Mouse (Mus musculus) erythroblast, embryonic 14.5 days (primary cell): ENCODE measurements at regions not wholly inside any gene's neighbourhood (a gene's known extent, or its start where the extent isn't known, plus 50 kb on each side); places are given as distances from the start of the nearest gene placed in this dataset.

Experiments used
- H3K27me3 ChIP-seq: 2 replicates; pipeline ENCODE4 v1.6.1; 2012; ENCODE audit warnings: inconsistent platforms; ENCODE audit not compliant: control insufficient read depth
- H3K36me3 ChIP-seq: 2 replicates; pipeline ENCODE4 v1.6.1; 2012; ENCODE audit warnings: mild to moderate bottlenecking, inconsistent platforms; ENCODE audit not compliant: control insufficient read depth
- H3K4me1 ChIP-seq: 2 replicates; pipeline ENCODE4 v1.6.1; 2012; ENCODE audit warnings: inconsistent platforms; ENCODE audit not compliant: control insufficient read depth
- H3K4me3 ChIP-seq: replicated peaks from 2 replicates; pipeline ENCODE3; 2012; ENCODE audit warnings: moderate library complexity, mild to moderate bottlenecking, inconsistent platforms
- H3K9me3 ChIP-seq: 2 replicates; pipeline ENCODE4 v1.6.1; 2012; ENCODE audit warnings: low read length, inconsistent platforms, mixed read lengths; ENCODE audit not compliant: control insufficient read depth
- GATA1 ChIP-seq: IDR thresholded peaks from 2 replicates; pipeline ENCODE4 v1.6.1; 2012; ENCODE audit warnings: low read length, inconsistent platforms, mixed read lengths
- TAL1 ChIP-seq: IDR thresholded peaks from 3 replicates; pipeline ENCODE4 v1.6.1; 2012; ENCODE audit warnings: low read length, inconsistent platforms, mixed read lengths

GRCm38 (mm10) chrX:99415701-99416100, 55.4 kb downstream of the Pja1 start:
- Histone ChIP-seq H3K9me3 (no peaks in the 10 kb centered on the region), H3K4me1 (peaks cover 6% of the 10 kb centered on the region), H3K4me3 (no peak overlapping the region), H3K36me3 (no peaks in the 10 kb centered on the region), H3K27me3 (peaks cover 4% of the 10 kb centered on the region; the same call in 1 of the 2 replicates)
- TF ChIP-seq TAL1 (no peak), GATA1 (no peak)

- no peak for TF ChIP-seq GATA1
- no peak for TF ChIP-seq TAL1
- no peaks in the 10 kb centered on the region for H3K36me3 ChIP-seq
- no peaks in the 10 kb centered on the region; the same call in 1 of the 2 replicates for H3K4me1 ChIP-seq
- no peak overlapping the region for H3K4me3 ChIP-seq
- H3K27me3 ChIP-seq, result no peaks in the 10 kb centered on the region; the same call in 1 of the 2 replicates
- no peaks in the 10 kb centered on the region for H3K9me3 ChIP-seq
Measured at GRCm38 (mm10) chrX:99410942-99411341, 60.1 kb downstream of the Pja1 start.

- Histone ChIP-seq H3K4me1 (no peaks in the 10 kb centered on the region; the same call in 1 of the 2 replicates), H3K27me3 (no peaks in the 10 kb centered on the region; the same call in 1 of the 2 replicates), H3K9me3 (no peaks in the 10 kb centered on the region), H3K36me3 (no peaks in the 10 kb centered on the region), H3K4me3 (no peak overlapping the region)
- TF ChIP-seq GATA1, result no peak
Measured at GRCm38 (mm10) chrX:99409858-99410257, 61.2 kb downstream of the Pja1 start.

GRCm38 (mm10) chrX:99409331-99409730, 61.7 kb downstream of the Pja1 start:
- Histone ChIP-seq H3K4me3 (no peak overlapping the region), H3K9me3 (no peaks in the 10 kb centered on the region), H3K4me1 (no peaks in the 10 kb centered on the region; the same call in 1 of the 2 replicates), H3K36me3 (no peaks in the 10 kb centered on the region), H3K27me3 (no peaks in the 10 kb centered on the region; the same call in 1 of the 2 replicates)
- TF ChIP-seq TAL1 (no peak), GATA1 (no peak)

GRCm38 (mm10) chrX:99408804-99409203, 62.3 kb downstream of the Pja1 start:
- Histone ChIP-seq H3K4me1 (no peaks in the 10 kb centered on the region; the same call in 1 of the 2 replicates), H3K36me3 (no peaks in the 10 kb centered on the region), H3K4me3 (no peak overlapping the region), H3K27me3 (no peaks in the 10 kb centered on the region; the same call in 1 of the 2 replicates), H3K9me3 (no peaks in the 10 kb centered on the region)
- no peak for TF ChIP-seq TAL1
- no peak for TF ChIP-seq GATA1

GRCm38 (mm10) chrX:99405843-99406242, 65.2 kb downstream of the Pja1 start:
- H3K4me1 ChIP-seq, result no peaks in the 10 kb centered on the region; the same call in 1 of the 2 replicates
- H3K36me3 ChIP-seq, result no peaks in the 10 kb centered on the region
- H3K9me3 ChIP-seq, result no peaks in the 10 kb centered on the region
- TF ChIP-seq TAL1, result no peak
- no peak for TF ChIP-seq GATA1
- no peaks in the 10 kb centered on the region; the same call in 1 of the 2 replicates for H3K27me3 ChIP-seq
- H3K4me3 ChIP-seq, result no peak overlapping the region

GRCm38 (mm10) chrX:99403521-99404149, 67.4 kb downstream of the Pja1 start:
- H3K36me3 ChIP-seq, result no peaks in the 10 kb centered on the region
- H3K27me3 ChIP-seq, result no peaks in the 10 kb centered on the region; the same call in 1 of the 2 replicates
- H3K4me1 ChIP-seq, result no peaks in the 10 kb centered on the region; the same call in 1 of the 2 replicates
- TF ChIP-seq GATA1 (no peak), TAL1 (no peak)
- no peak overlapping the region for H3K4me3 ChIP-seq
- no peaks in the 10 kb centered on the region for H3K9me3 ChIP-seq

- no peaks in the 10 kb centered on the region for H3K9me3 ChIP-seq
- H3K4me1 ChIP-seq, result no peaks in the 10 kb centered on the region; the same call in 1 of the 2 replicates
- no peaks in the 10 kb centered on the region; the same call in 1 of the 2 replicates for H3K27me3 ChIP-seq
- no peaks in the 10 kb centered on the region for H3K36me3 ChIP-seq
- TF ChIP-seq GATA1 (no peak), TAL1 (no peak)
- H3K4me3 ChIP-seq, result no peak overlapping the region
Measured at GRCm38 (mm10) chrX:99402841-99403520, 68.1 kb downstream of the Pja1 start.

GRCm38 (mm10) chrX:99397344-99397743, 73.7 kb downstream of the Pja1 start:
- Histone ChIP-seq H3K4me3 (no peak overlapping the region), H3K36me3 (no peaks in the 10 kb centered on the region), H3K9me3 (no peaks in the 10 kb centered on the region), H3K4me1 (no peaks in the 10 kb centered on the region), H3K27me3 (peaks cover 3% of the 10 kb centered on the region; the same call in 1 of the 2 replicates)
- TF ChIP-seq GATA1 (no peak), TAL1 (no peak)
